Mouse (Mus musculus): ENCODE results near the gene Cd37. TPM values are rescaled to one million over a fixed set of nuclear protein-coding genes. Genes with fewer than 3 reads are reported as not detected.

Cd37 gene
- 100 to 1,000 TPM; 351 to 377 TPM for total RNA-seq (2023)

GRCm38 (mm10) chr7:45238723-45239496 is at the start of gene Cd37:
Cd37 (minus strand) TSS chr7:45239115.

GRCm38 (mm10) chr7:45277136-45277760 is 38.3 kb upstream of the Cd37 start, which contains the start of gene Slc6a21:
Slc6a21 (plus strand) TSS chr7:45277513.

GRCm38 (mm10) chr7:45240633-45241388 is 1.9 kb upstream of the Cd37 start, which contains the start of gene Slc6a16:
Slc6a16 (plus strand) TSS chr7:45241085.

GRCm38 (mm10) chr7:45215673-45216441 is 23.1 kb downstream of the Cd37 start, which contains the start of gene Tead2:
Tead2 (plus strand) TSS chr7:45215753.

GRCm38 (mm10) chr7:45211851-45212251 is 27.1 kb downstream of the Cd37 start, which contains the start of gene Dkkl1:
Dkkl1 (minus strand) TSS chr7:45212147.

GRCm38 (mm10) chr7:45204380-45205143 is 34.4 kb downstream of the Cd37 start, which contains the start of gene Ccdc155:
Ccdc155 (minus strand) TSS chr7:45204892.

Other genes starting within 250 kb of the Cd37 start
- gene Irf3, start 241.5 kb downstream of the Cd37 start, total RNA-seq (2023): 10 to 100 TPM; 55.8 to 60.1 TPM
- 10 to 100 TPM in 1 of 2 experiments, 1 to 10 TPM in 1; 9.3 to 14.3 TPM for gene Bcl2l12, start 240.4 kb downstream of the Cd37 start, total RNA-seq (2023)
- gene Scaf1, start 222.8 kb downstream of the Cd37 start, total RNA-seq (2023): 10 to 100 TPM; 57.7 to 58.5 TPM
- 10 to 100 TPM; 13.6 to 16.8 TPM for gene Rras, start 221.2 kb downstream of the Cd37 start, total RNA-seq (2023)
- gene Prr12, start 186.2 kb downstream of the Cd37 start, total RNA-seq (2023): 10 to 100 TPM; 22.7 to 23.8 TPM
- 10 to 100 TPM; 31.4 to 34.3 TPM for gene Nosip, start 176.7 kb downstream of the Cd37 start, total RNA-seq (2023)
- gene Prrg2, start 176.4 kb downstream of the Cd37 start, total RNA-seq (2023): 10 to 100 TPM; 14.5 to 15.6 TPM
- gene Rcn3, start 146.9 kb downstream of the Cd37 start, total RNA-seq (2023): 1 to 10 TPM in 1 of 2 experiments, under 1 TPM in 1; 0.79 to 2.8 TPM
- gene Fcgrt, start 135.3 kb downstream of the Cd37 start, total RNA-seq (2023): 10 to 100 TPM; 15.6 to 23.0 TPM
- 1,000 to 10,000 TPM in 1 of 2 experiments, 100 to 1,000 TPM in 1; 885 to 1,040 TPM for gene Rps11, start 114.7 kb downstream of the Cd37 start, total RNA-seq (2023)
- 1,000 to 10,000 TPM; 1,010 to 1,095 TPM for gene Rpl13a, start 110.4 kb downstream of the Cd37 start, total RNA-seq (2023)
- not detected for gene Gm45713, start 102.9 kb downstream of the Cd37 start, total RNA-seq (2023)
- 10 to 100 TPM; 23.6 to 24.1 TPM for gene Flt3l, start 102.7 kb downstream of the Cd37 start, total RNA-seq (2023)
- 10 to 100 TPM; 40.2 to 48.4 TPM for gene Pih1d1, start 84.8 kb downstream of the Cd37 start, total RNA-seq (2023)
- 100 to 1,000 TPM in 1 of 2 experiments, 10 to 100 TPM in 1; 79.9 to 118 TPM for gene Aldh16a1, start 84.5 kb downstream of the Cd37 start, total RNA-seq (2023)
- not detected for gene Slc17a7, start 75.2 kb downstream of the Cd37 start, total RNA-seq (2023)
- gene Gfy, start 59.5 kb downstream of the Cd37 start, total RNA-seq (2023): not detected
- not detected for gene Pth2, start 58.1 kb downstream of the Cd37 start, total RNA-seq (2023)
- under 1 TPM in 1 of 2 experiments, not detected in 1; 0.20 TPM for gene Ccdc155, start 34.2 kb downstream of the Cd37 start, total RNA-seq (2023)
- gene Dkkl1, start 27.0 kb downstream of the Cd37 start, total RNA-seq (2023): under 1 TPM; 0.58 to 0.95 TPM
- gene Tead2, start 23.4 kb downstream of the Cd37 start, total RNA-seq (2023): not detected
- gene Slc6a16, start 2.0 kb upstream of the Cd37 start, total RNA-seq (2023): under 1 TPM; 0.31 to 0.78 TPM
- gene Slc6a21, start 38.4 kb upstream of the Cd37 start, total RNA-seq (2023): under 1 TPM in 1 of 2 experiments, not detected in 1; 0.33 TPM
- 1 to 10 TPM; 3.5 to 4.6 TPM for gene Trpm4, start 94.7 kb upstream of the Cd37 start, total RNA-seq (2023)
- gene Hrc, start 96.2 kb upstream of the Cd37 start, total RNA-seq (2023): not detected
- gene Ppfia3, start 127.9 kb upstream of the Cd37 start, total RNA-seq (2023): not detected
- not detected for gene Lin7b, start 131.5 kb upstream of the Cd37 start, total RNA-seq (2023)
- 100 to 1,000 TPM; 286 to 302 TPM for gene Snrnp70, start 156.6 kb upstream of the Cd37 start, total RNA-seq (2023)
- not detected for gene Kcna7, start 166.5 kb upstream of the Cd37 start, total RNA-seq (2023)
- gene Ntf5, start 174.6 kb upstream of the Cd37 start, total RNA-seq (2023): not detected
- not detected for gene Lhb, start 181.7 kb upstream of the Cd37 start, total RNA-seq (2023)
- gene Gys1, start 195.7 kb upstream of the Cd37 start, total RNA-seq (2023): 10 to 100 TPM; 49.3 to 67.0 TPM
- 10 to 100 TPM; 31.3 to 32.1 TPM for gene Ruvbl2, start 199.0 kb upstream of the Cd37 start, total RNA-seq (2023)
- gene Ftl1, start 220.8 kb upstream of the Cd37 start, total RNA-seq (2023): 1,000 to 10,000 TPM; 1,155 to 1,244 TPM
- 10 to 100 TPM; 42.2 to 50.4 TPM for gene Bax, start 227.8 kb upstream of the Cd37 start, total RNA-seq (2023)
- not detected for gene Tulp2, start 242.8 kb upstream of the Cd37 start, total RNA-seq (2023)
- 1 to 10 TPM in 1 of 2 experiments, under 1 TPM in 1; 0.80 to 1.9 TPM for gene Gm45808, start 247.7 kb upstream of the Cd37 start, total RNA-seq (2023)
- gene Dhdh, start 249.7 kb upstream of the Cd37 start, total RNA-seq (2023): 1 to 10 TPM; 6.0 to 7.5 TPM

All from neutrophil, adult 59 days (primary cell).